Mouse (Mus musculus) megakaryocyte, embryonic 14.5 days (primary cell): Measurements from ENCODE around the gene Frmd5. TPM values are rescaled to one million over a fixed set of nuclear protein-coding genes. Genes with fewer than 3 reads are reported as not detected.
"Not testable (repeated sequence)": the region's sequence is repeated elsewhere in the genome, so short reads cannot be mapped to it uniquely, and the experiment has no call there.

Source experiments
- H3K27me3 ChIP-seq: replicated peaks from 2 replicates; pipeline ENCODE3; 2012; ENCODE audit warnings: inconsistent platforms
- H3K36me3 ChIP-seq: replicated peaks from 2 replicates; pipeline ENCODE3; 2012; ENCODE audit warnings: low read length, inconsistent platforms, mixed read lengths
- H3K4me1 ChIP-seq: 2 replicates; pipeline ENCODE4 v1.6.1; 2012; ENCODE audit warnings: inconsistent platforms
- H3K4me3 ChIP-seq: replicated peaks from 2 replicates; pipeline ENCODE3; 2012; ENCODE audit warnings: moderate library complexity, mild to moderate bottlenecking, inconsistent platforms
- H3K9me3 ChIP-seq: 2 replicates; pipeline ENCODE4 v1.6.1; 2012; ENCODE audit warnings: inconsistent platforms
- FLI1 ChIP-seq: IDR thresholded peaks from 2 replicates; pipeline ENCODE4 v1.6.1; 2012; ENCODE audit warnings: low read length, inconsistent platforms, mixed read lengths
- GATA1 ChIP-seq: IDR thresholded peaks from 3 replicates; pipeline ENCODE4 v1.6.1; 2012; ENCODE audit warnings: mixed read lengths, low read length, inconsistent platforms, borderline replicate concordance
- polyA plus RNA-seq: library from polyadenylated mRNA; stranded (reverse); fragments of >175 nt; gene quantifications from 2 replicates; pipeline ENCODE4 v1.2.3, GENCODE M21; 2012; ENCODE audit warnings: low replicate concordance; ENCODE audit not compliant: insufficient read depth

The Frmd5 gene
- polyA plus RNA-seq, 1 experiment, result 1.1 TPM

- Histone ChIP-seq H3K4me3 (no peak overlapping the region), H3K4me1 (peaks cover 52% of the 10 kb centered on the region), H3K36me3 (no peaks in the 10 kb centered on the region), H3K9me3 (no peaks in the 10 kb centered on the region), H3K27me3 (peaks cover 38% of the 10 kb centered on the region)
- TF ChIP-seq GATA1 (no peak), FLI1 (no peak)
These were observed 235.8 kb downstream of the Frmd5 start for GRCm38 (mm10) chr2:121570999-121571655.

- no peaks in the 10 kb centered on the region for H3K36me3 ChIP-seq
- TF ChIP-seq GATA1 (no peak), FLI1 (no peak)
- no peaks in the 10 kb centered on the region for H3K9me3 ChIP-seq
- peaks cover 50% of the 10 kb centered on the region for H3K4me1 ChIP-seq
- no peak overlapping the region for H3K4me3 ChIP-seq
- H3K27me3 ChIP-seq, result peaks cover 38% of the 10 kb centered on the region
These were observed 236.8 kb downstream of the Frmd5 start for GRCm38 (mm10) chr2:121570049-121570448.

- H3K9me3 ChIP-seq, result no peaks in the 10 kb centered on the region
- H3K4me3 ChIP-seq, result no peak overlapping the region
- H3K4me1 ChIP-seq, result peaks cover 57% of the 10 kb centered on the region
- H3K36me3 ChIP-seq, result no peaks in the 10 kb centered on the region
- H3K27me3 ChIP-seq, result peaks cover 23% of the 10 kb centered on the region
- TF ChIP-seq FLI1 (no peak), GATA1 (no peak)
These were observed 241.0 kb downstream of the Frmd5 start for GRCm38 (mm10) chr2:121565911-121566310.

GRCm38 (mm10) chr2:121563117-121563516 lies 243.8 kb downstream of the Frmd5 start:
- Histone ChIP-seq H3K9me3 (no peaks in the 10 kb centered on the region), H3K4me3 (peak overlapping the region; percentile 78), H3K4me1 (peaks cover 48% of the 10 kb centered on the region), H3K27me3 (peaks cover 8% of the 10 kb centered on the region), H3K36me3 (no peaks in the 10 kb centered on the region)
- TF ChIP-seq GATA1 (peak; percentile 71; the same call in 2 of the 3 replicates), FLI1 (no peak)

- TF ChIP-seq FLI1, result no peak
- no peak for TF ChIP-seq GATA1
- peaks cover 22% of the 10 kb centered on the region for H3K36me3 ChIP-seq
- peaks cover 18% of the 10 kb centered on the region for H3K4me1 ChIP-seq
- no peaks in the 10 kb centered on the region for H3K9me3 ChIP-seq
- no peak overlapping the region for H3K4me3 ChIP-seq
- peaks cover 1% of the 10 kb centered on the region for H3K27me3 ChIP-seq
These were observed 255.6 kb downstream of the Frmd5 start for GRCm38 (mm10) chr2:121551271-121551670.

GRCm38 (mm10) chr2:121549630-121550029 lies 257.3 kb downstream of the Frmd5 start:
- Histone ChIP-seq H3K27me3 (no peaks in the 10 kb centered on the region), H3K9me3 (no peaks in the 10 kb centered on the region), H3K36me3 (peaks cover 37% of the 10 kb centered on the region), H3K4me1 (peaks cover 12% of the 10 kb centered on the region), H3K4me3 (no peak overlapping the region)
- no peak for TF ChIP-seq FLI1
- no peak for TF ChIP-seq GATA1

- Histone ChIP-seq H3K4me1 (no peaks in the 10 kb centered on the region), H3K27me3 (no peaks in the 10 kb centered on the region), H3K4me3 (no peak overlapping the region), H3K9me3 (no peaks in the 10 kb centered on the region), H3K36me3 (peaks cover 72% of the 10 kb centered on the region)
- TF ChIP-seq FLI1 (no peak), GATA1 (no peak)
These were observed 262.1 kb downstream of the Frmd5 start for GRCm38 (mm10) chr2:121544829-121545228.

- Histone ChIP-seq H3K4me3 (no peak overlapping the region), H3K4me1 (no peaks in the 10 kb centered on the region), H3K36me3 (peaks cover 48% of the 10 kb centered on the region), H3K27me3 (no peaks in the 10 kb centered on the region), H3K9me3 (no peaks in the 10 kb centered on the region)
- no peak for TF ChIP-seq FLI1
- TF ChIP-seq GATA1, result no peak
These were observed 281.8 kb downstream of the Frmd5 start for GRCm38 (mm10) chr2:121525056-121525455.

- H3K4me1 ChIP-seq, H3K9me3 ChIP-seq, H3K27me3 ChIP-seq, H3K4me3 ChIP-seq: not testable (repeated sequence)
- H3K36me3 ChIP-seq, result peaks cover 53% of the 10 kb centered on the region
These were observed 284.1 kb downstream of the Frmd5 start for GRCm38 (mm10) chr2:121522830-121523229.

GRCm38 (mm10) chr2:121522006-121522405 lies 284.9 kb downstream of the Frmd5 start:
- no peak overlapping the region for H3K4me3 ChIP-seq
- H3K4me1 ChIP-seq, result peaks cover 5% of the 10 kb centered on the region
- TF ChIP-seq FLI1, result no peak
- TF ChIP-seq GATA1, result no peak
- no peaks in the 10 kb centered on the region for H3K27me3 ChIP-seq
- H3K36me3 ChIP-seq, result peaks cover 53% of the 10 kb centered on the region
- no peaks in the 10 kb centered on the region for H3K9me3 ChIP-seq

- not testable (repeated sequence) for H3K4me3 ChIP-seq, H3K27me3 ChIP-seq, H3K9me3 ChIP-seq
- Histone ChIP-seq H3K36me3 (peaks cover 39% of the 10 kb centered on the region), H3K4me1 (peaks cover 11% of the 10 kb centered on the region)
These were observed 288.2 kb downstream of the Frmd5 start for GRCm38 (mm10) chr2:121518711-121519110.
